Mouse (Mus musculus): ENCODE measurements at regions not wholly inside any gene's neighbourhood (a gene's known extent, or its start where the extent isn't known, plus 50 kb on each side); places are given as distances from the start of the nearest gene placed in this dataset.
"Not testable (repeated sequence)": the region's sequence is repeated elsewhere in the genome, so short reads cannot be mapped to it uniquely, and the experiment has no call there.

GRCm38 (mm10) chr12:33496306-33496705 lies 66.9 kb downstream of the Twistnb start:
- no peak for DNase-seq (ENCODE audit: low read depth, low spot score)

- DNase-seq (ENCODE audit: low read depth, low spot score): no peak
These were observed 68.0 kb downstream of the Twistnb start for GRCm38 (mm10) chr12:33497319-33497892.

- DNase-seq (ENCODE audit: low read depth, low spot score): no peak
These were observed 112.1 kb downstream of the Twistnb start for GRCm38 (mm10) chr12:33541566-33541965.

GRCm38 (mm10) chr12:33551660-33552059 lies 122.2 kb downstream of the Twistnb start:
- not testable (repeated sequence) for DNase-seq (ENCODE audit: low read depth, low spot score)

GRCm38 (mm10) chr12:33552231-33552630 lies 122.8 kb downstream of the Twistnb start:
- no peak for DNase-seq (ENCODE audit: low read depth, low spot score)

GRCm38 (mm10) chr12:33552651-33553050 lies 123.2 kb downstream of the Twistnb start:
- no peak for DNase-seq (ENCODE audit: low read depth, low spot score)

GRCm38 (mm10) chr12:33553731-33554130 lies 124.3 kb downstream of the Twistnb start:
- no peak for DNase-seq (ENCODE audit: low read depth, low spot score)

- no peak for DNase-seq (ENCODE audit: low read depth, low spot score)
These were observed 131.7 kb downstream of the Twistnb start for GRCm38 (mm10) chr12:33561141-33561540.

GRCm38 (mm10) chr12:33577877-33578428 lies 148.5 kb downstream of the Twistnb start:
- no peak for DNase-seq (ENCODE audit: low read depth, low spot score)

- DNase-seq (ENCODE audit: low read depth, low spot score): no peak
These were observed 151.4 kb downstream of the Twistnb start for GRCm38 (mm10) chr12:33580809-33581208.

GRCm38 (mm10) chr12:33591031-33591430 lies 161.6 kb downstream of the Twistnb start:
- no peak for DNase-seq (ENCODE audit: low read depth, low spot score)

- DNase-seq (ENCODE audit: low read depth, low spot score): no peak
These were observed 163.0 kb downstream of the Twistnb start for GRCm38 (mm10) chr12:33592431-33592911.

GRCm38 (mm10) chr12:33592938-33593337 lies 163.5 kb downstream of the Twistnb start:
- peak; percentile 2 for DNase-seq (ENCODE audit: low read depth, low spot score)

GRCm38 (mm10) chr12:33593685-33594084 lies 164.2 kb downstream of the Twistnb start:
- no peak for DNase-seq (ENCODE audit: low read depth, low spot score)

GRCm38 (mm10) chr12:33605393-33605792 lies 176.0 kb downstream of the Twistnb start:
- DNase-seq (ENCODE audit: low read depth, low spot score): no peak

GRCm38 (mm10) chr12:33607811-33608602 lies 178.6 kb downstream of the Twistnb start:
- no peak for DNase-seq (ENCODE audit: low read depth, low spot score)

- no peak for DNase-seq (ENCODE audit: low read depth, low spot score)
These were observed 182.9 kb downstream of the Twistnb start for GRCm38 (mm10) chr12:33612378-33612777.

GRCm38 (mm10) chr12:33620391-33620790 lies 191.0 kb downstream of the Twistnb start:
- DNase-seq (ENCODE audit: low read depth, low spot score): no peak

GRCm38 (mm10) chr12:33626092-33626882 lies 196.9 kb downstream of the Twistnb start:
- DNase-seq (ENCODE audit: low read depth, low spot score): no peak

- no peak for DNase-seq (ENCODE audit: low read depth, low spot score)
These were observed 223.2 kb downstream of the Twistnb start for GRCm38 (mm10) chr12:33652597-33652996.

- no peak for DNase-seq (ENCODE audit: low read depth, low spot score)
These were observed 246.1 kb downstream of the Twistnb start for GRCm38 (mm10) chr12:33675508-33675907.

- DNase-seq (ENCODE audit: low read depth, low spot score): no peak
These were observed 235.4 kb upstream of the Ferd3l start for GRCm38 (mm10) chr12:33692870-33693269.

All from CD4-positive helper T cell, adult 2 months (primary cell).